Mouse (Mus musculus): ENCODE results near the gene Gtf2f2. TPM values are rescaled to one million over a fixed set of nuclear protein-coding genes. Genes with fewer than 3 reads are reported as not detected.
A peak's percentile ranks its signal among the peaks of the same experiment; 100 is the strongest.

The Gtf2f2 gene
- polyA plus RNA-seq, 1 experiment from 2014 or later: 25.4 TPM

GRCm38 (mm10) chr14:75883330-75883729, 127.3 kb downstream of the Gtf2f2 start:
- no peak overlapping the region for H3K9ac ChIP-seq (ENCODE audit: low read length)
- H3K27ac ChIP-seq (replicated peaks in 1 of 2; ENCODE audit: control insufficient read depth in 1 of 2, insufficient read depth in 1 of 2, low read depth in 2 of 2, low read length in 2 of 2): no peak overlapping the region
- H3K4me1 ChIP-seq (ENCODE audit: control insufficient read depth in 2 of 2, insufficient read depth in 2 of 2, low read length in 2 of 2): peaks cover 0 to 2% of the 10 kb centered on the region in 2 experiments; a peak in 1 of 4 replicates
- H3K27me3 ChIP-seq (ENCODE audit: control insufficient read depth, insufficient read depth, low read length): no peaks in the 10 kb centered on the region
- H3K4me2 ChIP-seq (ENCODE audit: low read length): no peak overlapping the region
- 67% methylated on average over 5 of the region's 5 CpGs for WGBS
- no peak for ATAC-seq (ENCODE audit: insufficient number of reproducible peaks, insufficient read depth, low FRiP score, low read depth)
- H3K4me3 ChIP-seq (ENCODE audit: control insufficient read depth in 1 of 2, insufficient read depth in 1 of 2, low read depth in 1 of 2, low read length in 2 of 2): no peak overlapping the region
- no peaks in the 10 kb centered on the region for H3K36me3 ChIP-seq (ENCODE audit: control insufficient read depth, insufficient read depth, low read length)
- H3K9me3 ChIP-seq (ENCODE audit: control insufficient read depth, low read length): no peaks in the 10 kb centered on the region

GRCm38 (mm10) chr14:75881856-75882255, 128.8 kb downstream of the Gtf2f2 start:
- Histone ChIP-seq H3K4me2 (ENCODE audit: low read length) (no peak overlapping the region), H3K27me3 (ENCODE audit: control insufficient read depth, insufficient read depth, low read length) (no peaks in the 10 kb centered on the region), H3K9me3 (ENCODE audit: control insufficient read depth, low read length) (no peaks in the 10 kb centered on the region), H3K4me1 (ENCODE audit: control insufficient read depth in 2 of 2, insufficient read depth in 2 of 2, low read length in 2 of 2) (peaks cover 0 to 2% of the 10 kb centered on the region in 2 experiments; a peak in 1 of 4 replicates), H3K9ac (ENCODE audit: low read length) (no peak overlapping the region), H3K36me3 (ENCODE audit: control insufficient read depth, insufficient read depth, low read length) (no peaks in the 10 kb centered on the region), H3K27ac (replicated peaks in 1 of 2; ENCODE audit: control insufficient read depth in 1 of 2, insufficient read depth in 1 of 2, low read depth in 2 of 2, low read length in 2 of 2) (no peak overlapping the region), H3K4me3 (ENCODE audit: control insufficient read depth in 1 of 2, insufficient read depth in 1 of 2, low read depth in 1 of 2, low read length in 2 of 2) (no peak overlapping the region)
- ATAC-seq (ENCODE audit: insufficient number of reproducible peaks, insufficient read depth, low FRiP score, low read depth): no peak
- WGBS: 34% methylated on average over 4 of the region's 4 CpGs

GRCm38 (mm10) chr14:75878980-75879379, 131.7 kb downstream of the Gtf2f2 start:
- Histone ChIP-seq H3K27ac (replicated peaks in 1 of 2; ENCODE audit: control insufficient read depth in 1 of 2, insufficient read depth in 1 of 2, low read depth in 2 of 2, low read length in 2 of 2) (no peak overlapping the region), H3K9me3 (ENCODE audit: control insufficient read depth, low read length) (no peaks in the 10 kb centered on the region), H3K4me2 (ENCODE audit: low read length) (peak overlapping the region; percentile 26; the same call in 1 of the 2 replicates), H3K27me3 (ENCODE audit: control insufficient read depth, insufficient read depth, low read length) (no peaks in the 10 kb centered on the region), H3K4me1 (ENCODE audit: control insufficient read depth in 2 of 2, insufficient read depth in 2 of 2, low read length in 2 of 2) (peaks cover 0 to 4% of the 10 kb centered on the region in 2 experiments; a peak in 1 of 4 replicates), H3K4me3 (ENCODE audit: control insufficient read depth in 1 of 2, insufficient read depth in 1 of 2, low read depth in 1 of 2, low read length in 2 of 2) (no peak overlapping the region), H3K36me3 (ENCODE audit: control insufficient read depth, insufficient read depth, low read length) (no peaks in the 10 kb centered on the region), H3K9ac (ENCODE audit: low read length) (no peak overlapping the region)
- 19% methylated on average over 8 of the region's 8 CpGs for WGBS
- ATAC-seq (ENCODE audit: insufficient number of reproducible peaks, insufficient read depth, low FRiP score, low read depth): no peak

- ATAC-seq (ENCODE audit: insufficient number of reproducible peaks, insufficient read depth, low FRiP score, low read depth): no peak
- Histone ChIP-seq H3K4me3 (ENCODE audit: control insufficient read depth in 1 of 2, insufficient read depth in 1 of 2, low read depth in 1 of 2, low read length in 2 of 2) (no peak overlapping the region), H3K9ac (ENCODE audit: low read length) (no peak overlapping the region), H3K4me1 (ENCODE audit: control insufficient read depth in 2 of 2, insufficient read depth in 2 of 2, low read length in 2 of 2) (peaks cover 0 to 4% of the 10 kb centered on the region in 2 experiments; a peak in 1 of 4 replicates), H3K9me3 (ENCODE audit: control insufficient read depth, low read length) (no peaks in the 10 kb centered on the region), H3K36me3 (ENCODE audit: control insufficient read depth, insufficient read depth, low read length) (no peaks in the 10 kb centered on the region), H3K4me2 (ENCODE audit: low read length) (no peak overlapping the region), H3K27ac (replicated peaks in 1 of 2; ENCODE audit: control insufficient read depth in 1 of 2, insufficient read depth in 1 of 2, low read depth in 2 of 2, low read length in 2 of 2) (no peak overlapping the region), H3K27me3 (ENCODE audit: control insufficient read depth, insufficient read depth, low read length) (no peaks in the 10 kb centered on the region)
- 94% methylated on average over 3 of the region's 3 CpGs for WGBS
Measured at GRCm38 (mm10) chr14:75877297-75877696, 133.4 kb downstream of the Gtf2f2 start.

- no peak for ATAC-seq (ENCODE audit: insufficient number of reproducible peaks, insufficient read depth, low FRiP score, low read depth)
- peak overlapping the region; percentile 47 for H3K4me2 ChIP-seq (ENCODE audit: low read length)
Measured at GRCm38 (mm10) chr14:75876320-75877043, 134.2 kb downstream of the Gtf2f2 start.

GRCm38 (mm10) chr14:75873612-75874011, 137.1 kb downstream of the Gtf2f2 start:
- no peak overlapping the region for H3K9ac ChIP-seq (ENCODE audit: low read length)
- H3K27me3 ChIP-seq (ENCODE audit: control insufficient read depth, insufficient read depth, low read length): no peaks in the 10 kb centered on the region
- no peaks in the 10 kb centered on the region for H3K36me3 ChIP-seq (ENCODE audit: control insufficient read depth, insufficient read depth, low read length)
- H3K4me2 ChIP-seq (ENCODE audit: low read length): no peak overlapping the region
- peaks cover 2 to 4% of the 10 kb centered on the region in 2 experiments; a peak in 2 of 4 replicates for H3K4me1 ChIP-seq (ENCODE audit: control insufficient read depth in 2 of 2, insufficient read depth in 2 of 2, low read length in 2 of 2)
- H3K9me3 ChIP-seq (ENCODE audit: control insufficient read depth, low read length): no peaks in the 10 kb centered on the region
- ATAC-seq (ENCODE audit: insufficient number of reproducible peaks, insufficient read depth, low FRiP score, low read depth): no peak
- 70% methylated on average over 9 of the region's 9 CpGs for WGBS
- no peak overlapping the region for H3K4me3 ChIP-seq (ENCODE audit: control insufficient read depth in 1 of 2, insufficient read depth in 1 of 2, low read depth in 1 of 2, low read length in 2 of 2)
- no peak overlapping the region for H3K27ac ChIP-seq (replicated peaks in 1 of 2; ENCODE audit: control insufficient read depth in 1 of 2, insufficient read depth in 1 of 2, low read depth in 2 of 2, low read length in 2 of 2)

More at GRCm38 (mm10) chr14:75876320-75877043, 134.2 kb downstream of the Gtf2f2 start:
- Histone ChIP-seq H3K4me1 (ENCODE audit: control insufficient read depth in 2 of 2, insufficient read depth in 2 of 2, low read length in 2 of 2) (peaks cover 0 to 2% of the 10 kb centered on the region in 2 experiments; a peak in 1 of 4 replicates), H3K27me3 (ENCODE audit: control insufficient read depth, insufficient read depth, low read length) (no peaks in the 10 kb centered on the region), H3K9me3 (ENCODE audit: control insufficient read depth, low read length) (no peaks in the 10 kb centered on the region), H3K9ac (ENCODE audit: low read length) (0 out of 2 replicates have a peak overlapping the region, but pooled peaks have one; percentile 25), H3K36me3 (ENCODE audit: control insufficient read depth, insufficient read depth, low read length) (no peaks in the 10 kb centered on the region), H3K4me3 (ENCODE audit: control insufficient read depth in 1 of 2, insufficient read depth in 1 of 2, low read depth in 1 of 2, low read length in 2 of 2) (no peak overlapping the region), H3K27ac (replicated peaks in 1 of 2; ENCODE audit: control insufficient read depth in 1 of 2, insufficient read depth in 1 of 2, low read depth in 2 of 2, low read length in 2 of 2) (no peak overlapping the region)
- 12% methylated on average over 21 of the region's 21 CpGs for WGBS

- no peaks in the 10 kb centered on the region for H3K36me3 ChIP-seq (ENCODE audit: control insufficient read depth, insufficient read depth, low read length)
- WGBS: 87% methylated on average over 4 of the region's 4 CpGs
- no peaks in the 10 kb centered on the region for H3K27me3 ChIP-seq (ENCODE audit: control insufficient read depth, insufficient read depth, low read length)
- H3K9ac ChIP-seq (ENCODE audit: low read length): no peak overlapping the region
- no peak overlapping the region for H3K4me3 ChIP-seq (ENCODE audit: control insufficient read depth in 1 of 2, insufficient read depth in 1 of 2, low read depth in 1 of 2, low read length in 2 of 2)
- ATAC-seq (ENCODE audit: insufficient number of reproducible peaks, insufficient read depth, low FRiP score, low read depth): no peak
- no peaks in the 10 kb centered on the region for H3K9me3 ChIP-seq (ENCODE audit: control insufficient read depth, low read length)
- no peak overlapping the region for H3K4me2 ChIP-seq (ENCODE audit: low read length)
- no peak overlapping the region for H3K27ac ChIP-seq (replicated peaks in 1 of 2; ENCODE audit: control insufficient read depth in 1 of 2, insufficient read depth in 1 of 2, low read depth in 2 of 2, low read length in 2 of 2)
- peaks cover 2 to 4% of the 10 kb centered on the region in 2 experiments; a peak in 2 of 4 replicates for H3K4me1 ChIP-seq (ENCODE audit: control insufficient read depth in 2 of 2, insufficient read depth in 2 of 2, low read length in 2 of 2)
Measured at GRCm38 (mm10) chr14:75871750-75872149, 138.9 kb downstream of the Gtf2f2 start.

Measured in heart, embryonic 14.5 days (tissue).